Comparison of ENCODE assay signal across 25 mouse cellular contexts in genomic region chr2:18524387-18524786, GRCm38 (mm10).
DNase-seq lines count a peak whose midpoint lies in the region; ATAC-seq lines count a peak whose summit lies in the region.
"Had no signal": no experiment of that assay in that cellular context is flagged by ENCODE, and none has a peak within 500 bp of the region (broad histone marks: within the 10 kb centered on the region; RNA-seq: fewer than 3 reads in every experiment).

No protein-coding gene starts in this region.

- ATAC-seq in inflammation-experienced regulatory T-cells, adult 6 months: peak; percentile 77
- ATAC-seq: forebrain, embryonic 15.5 days; hindbrain, embryonic 16.5 days; intestine, postnatal 0 days; midbrain, embryonic 16.5 days; Patski had no signal

- DNase-seq in thymus, postnatal 0 days (ENCODE audit: low spot score): peak; percentile 39
- no peak for DNase-seq in thymus, postnatal 25 days
- peak; percentile 8 for DNase-seq in c-Kit-positive CD71-negative TER-119-negative erythroid progenitor cells, embryonic 14.5 days (ENCODE audit: low read depth)
- no peak for DNase-seq in spleen, postnatal 10 days (ENCODE audit: low spot score in 2 of 2)
- DNase-seq in adrenal gland, postnatal 4 days (ENCODE audit: low spot score in 2 of 2): no peak
- no peak for DNase-seq in left cerebral cortex, adult 11 months (ENCODE audit: low spot score)
- no peak for DNase-seq in Muller cell, postnatal 12 days (ENCODE audit: inconsistent ontology term)
- DNase-seq: adrenal gland, adult 2 months; adrenal gland, postnatal 36 days; cerebellum, adult 11 months; cerebellum, adult 9-11 months; gastrocnemius, adult 2 months; gastrocnemius, postnatal 36 days; heart, adult 2 months; heart, postnatal 10 days; liver; lung, adult 2 months; lung, postnatal 10 days; thymus, postnatal 14 days had no signal

Comparison
In these comparisons a context has a peak if more than half of its experiments do, and no peak if none do; other contexts are left out.
1. DNase-seq: peak in thymus, postnatal 0 days (single experiment) and c-Kit-positive CD71-negative TER-119-negative erythroid progenitor cells, embryonic 14.5 days (single experiment); none in thymus, postnatal 25 days (single experiment), spleen, postnatal 10 days (0 of 2), adrenal gland, postnatal 4 days (0 of 2), left cerebral cortex, adult 11 months (single experiment) and Muller cell, postnatal 12 days (single experiment).